Mouse (Mus musculus) urinary bladder, adult 18-20 months (tissue): ENCODE results near the gene Mbnl3.

Experiments
- DNase-seq, 2 experiments: peaks; one replicate each; pipeline ENCODE4 v3.0.0; 2022; ENCODE audit warnings: low spot score in 2 of 2, mixed read lengths in 2 of 2

The Mbnl3 gene

GRCm38 (mm10) chrX:51206432-51206831 lies at the start of gene Mbnl3:
Mbnl3 (minus strand) TSS chrX:51206532.
- no peak for DNase-seq

- peak; percentile 13 to 46 for DNase-seq
These were observed 596 bp downstream of the Mbnl3 start for GRCm38 (mm10) chrX:51205548-51206324.

- peak; percentile 14 to 45 for DNase-seq
These were observed 1.4 kb downstream of the Mbnl3 start for GRCm38 (mm10) chrX:51204626-51205547.

- no peak for DNase-seq
These were observed 9.3 kb downstream of the Mbnl3 start for GRCm38 (mm10) chrX:51197012-51197411.

GRCm38 (mm10) chrX:51171914-51172313 lies 34.4 kb downstream of the Mbnl3 start:
- no peak for DNase-seq

- DNase-seq = no peak
These were observed 34.9 kb downstream of the Mbnl3 start for GRCm38 (mm10) chrX:51171413-51171812.

GRCm38 (mm10) chrX:51170404-51170803 lies 35.9 kb downstream of the Mbnl3 start:
- no peak for DNase-seq

- DNase-seq = no peak
These were observed 36.8 kb downstream of the Mbnl3 start for GRCm38 (mm10) chrX:51169476-51170045.

- no peak for DNase-seq
These were observed 38.4 kb downstream of the Mbnl3 start for GRCm38 (mm10) chrX:51167976-51168375.

- DNase-seq = no peak
These were observed 41.6 kb downstream of the Mbnl3 start for GRCm38 (mm10) chrX:51164766-51165165.

GRCm38 (mm10) chrX:51148436-51148835 lies 57.9 kb downstream of the Mbnl3 start:
- DNase-seq = no peak

GRCm38 (mm10) chrX:51146351-51146750 lies 60.0 kb downstream of the Mbnl3 start:
- no peak for DNase-seq

- no peak for DNase-seq
These were observed 66.3 kb downstream of the Mbnl3 start for GRCm38 (mm10) chrX:51140055-51140454.

- DNase-seq = no peak
These were observed 75.0 kb downstream of the Mbnl3 start for GRCm38 (mm10) chrX:51131325-51131724.

- no peak for DNase-seq
These were observed 103.6 kb downstream of the Mbnl3 start for GRCm38 (mm10) chrX:51102748-51103147.

- no peak for DNase-seq
These were observed 121.4 kb downstream of the Mbnl3 start for GRCm38 (mm10) chrX:51084972-51085371.

- no peak for DNase-seq
These were observed 122.1 kb downstream of the Mbnl3 start for GRCm38 (mm10) chrX:51084211-51084610.

- peak in 1 of 2 experiments; percentile 5 for DNase-seq
These were observed 129.6 kb downstream of the Mbnl3 start for GRCm38 (mm10) chrX:51076744-51077143.
